Mouse (Mus musculus) thymus, postnatal 0 days (tissue): ENCODE data around the gene Hist1h4d. TPM values are rescaled to one million over a fixed set of nuclear protein-coding genes. Genes with fewer than 3 reads are reported as not detected.
"Not testable (repeated sequence)": the region's sequence is repeated elsewhere in the genome, so short reads cannot be mapped to it uniquely, and the experiment has no call there.

Experiments
- DNase-seq: peaks from one replicate; pipeline ENCODE4 v3.0.0-alpha.2; 2015; ENCODE audit warnings: low spot score
- polyA plus RNA-seq: library from polyadenylated mRNA; unstranded; fragments of >200 nt; fragmentation: Nextera tagmentation; extraction: Ambion mirVana; gene quantifications from 2 replicates; pipeline ENCODE4 v1.2.1, GENCODE M21; 2015

Hist1h4d gene
- 273 and 292 TPM in 2 replicates for polyA plus RNA-seq

DNA sequence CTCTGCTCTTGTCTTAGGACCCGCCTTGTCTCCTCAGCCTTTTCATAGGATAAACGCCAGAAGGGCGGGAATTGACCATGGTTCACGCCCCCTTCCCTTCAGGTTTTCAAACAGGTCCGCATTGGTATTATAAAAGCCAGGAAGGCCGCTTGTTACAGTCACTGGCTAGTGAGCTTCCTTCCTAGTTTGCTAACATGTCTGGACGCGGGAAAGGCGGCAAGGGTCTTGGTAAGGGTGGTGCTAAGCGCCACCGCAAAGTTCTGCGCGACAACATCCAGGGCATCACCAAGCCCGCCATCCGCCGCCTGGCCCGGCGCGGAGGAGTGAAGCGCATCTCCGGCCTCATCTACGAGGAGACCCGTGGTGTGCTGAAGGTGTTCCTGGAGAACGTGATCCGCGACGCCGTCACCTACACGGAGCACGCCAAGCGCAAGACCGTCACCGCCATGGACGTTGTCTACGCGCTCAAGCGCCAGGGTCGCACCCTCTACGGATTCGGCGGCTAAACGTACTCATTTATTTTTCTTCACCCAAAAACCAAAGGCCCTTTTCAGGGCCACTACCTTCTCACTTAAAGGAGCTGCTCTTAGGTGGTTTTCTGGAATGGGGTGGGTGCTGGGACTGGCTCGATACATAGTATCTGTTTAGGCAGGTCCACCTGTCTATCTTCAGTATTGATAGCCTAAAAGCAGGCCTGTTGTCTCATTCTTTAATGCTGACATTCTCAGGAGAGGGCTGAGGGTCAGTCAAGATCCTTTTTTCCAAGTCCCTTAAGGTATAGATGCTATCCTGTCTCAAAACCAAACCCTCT is at the start of gene Hist1h4d:
Hist1h4d (plus strand) TSS at position 191 of the 811 bp plus-strand sequence.
- DNase-seq: peak; percentile 98

DNA sequence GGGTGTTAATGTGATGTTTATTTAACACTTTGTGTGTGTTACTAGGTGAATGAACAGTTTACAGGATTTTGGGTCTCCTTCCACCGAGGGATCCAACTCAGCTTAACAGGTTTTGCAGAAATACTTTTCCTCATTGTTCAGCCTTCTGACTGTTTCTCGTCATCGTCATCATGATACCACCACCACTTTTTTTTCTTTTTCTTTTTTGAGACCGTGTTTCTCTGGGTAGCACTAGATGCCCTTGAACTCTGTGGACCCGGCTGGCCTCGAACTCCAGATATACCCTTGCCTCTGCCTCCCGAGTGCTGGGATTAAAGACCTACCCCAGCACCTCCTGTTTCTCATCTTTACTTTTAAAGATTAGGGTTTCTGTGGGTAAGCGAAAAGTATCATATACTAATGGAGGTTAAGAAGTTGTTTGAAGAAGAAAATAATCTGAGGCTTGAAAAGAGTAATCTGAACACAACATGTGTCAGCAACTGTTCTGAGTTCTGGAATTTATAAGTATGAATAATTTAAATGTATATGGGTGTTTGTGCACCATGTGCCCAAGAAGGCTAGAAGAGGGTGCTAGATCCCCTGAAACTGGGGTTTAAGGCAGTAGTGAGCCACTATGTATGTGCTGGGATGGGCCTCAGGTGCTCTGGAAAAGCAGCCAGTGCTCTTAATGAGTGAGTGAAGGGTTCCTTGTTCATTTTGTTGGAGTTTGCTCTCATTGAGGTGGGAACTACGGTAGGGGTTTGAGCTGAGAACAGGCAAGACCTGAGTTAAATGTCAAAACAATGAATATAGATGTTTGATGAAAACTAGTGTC is 48.9 kb upstream of the Hist1h4d start:
- peak; percentile 39 for DNase-seq

DNA sequence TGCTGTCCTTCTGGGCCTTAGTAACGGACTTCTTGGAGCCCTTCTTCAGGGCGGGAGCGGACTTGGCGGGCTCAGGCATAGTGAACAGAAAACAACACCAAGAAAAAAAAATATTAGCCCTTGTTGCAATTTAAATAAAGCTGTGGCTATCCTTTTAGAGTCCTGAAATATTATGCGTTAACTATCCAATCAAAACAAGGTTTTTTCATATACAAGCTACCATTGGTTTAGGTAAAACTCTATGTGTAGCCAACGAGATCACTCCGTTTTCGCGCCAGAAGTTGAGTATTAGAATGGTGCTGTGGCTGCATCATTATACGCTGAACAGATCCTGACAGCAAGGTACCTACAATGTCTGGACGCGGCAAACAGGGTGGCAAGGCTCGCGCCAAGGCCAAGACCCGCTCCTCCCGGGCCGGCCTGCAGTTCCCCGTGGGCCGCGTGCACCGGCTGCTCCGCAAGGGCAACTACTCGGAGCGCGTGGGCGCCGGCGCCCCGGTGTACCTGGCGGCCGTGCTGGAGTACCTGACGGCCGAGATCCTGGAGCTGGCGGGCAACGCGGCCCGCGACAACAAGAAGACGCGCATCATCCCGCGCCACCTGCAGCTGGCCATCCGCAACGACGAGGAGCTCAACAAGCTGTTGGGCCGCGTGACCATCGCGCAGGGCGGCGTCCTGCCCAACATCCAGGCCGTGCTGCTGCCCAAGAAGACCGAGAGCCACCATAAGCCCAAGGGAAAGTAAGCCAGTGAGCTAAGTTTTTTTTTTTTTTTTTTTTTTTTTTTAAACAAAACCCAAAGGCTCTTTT is 47.6 kb upstream of the Hist1h4d start, which contains the start of gene Hist1h2af:
Hist1h2af (plus strand) TSS at position 347 of the 808 bp plus-strand sequence.
- DNase-seq: peak; percentile 87

DNA sequence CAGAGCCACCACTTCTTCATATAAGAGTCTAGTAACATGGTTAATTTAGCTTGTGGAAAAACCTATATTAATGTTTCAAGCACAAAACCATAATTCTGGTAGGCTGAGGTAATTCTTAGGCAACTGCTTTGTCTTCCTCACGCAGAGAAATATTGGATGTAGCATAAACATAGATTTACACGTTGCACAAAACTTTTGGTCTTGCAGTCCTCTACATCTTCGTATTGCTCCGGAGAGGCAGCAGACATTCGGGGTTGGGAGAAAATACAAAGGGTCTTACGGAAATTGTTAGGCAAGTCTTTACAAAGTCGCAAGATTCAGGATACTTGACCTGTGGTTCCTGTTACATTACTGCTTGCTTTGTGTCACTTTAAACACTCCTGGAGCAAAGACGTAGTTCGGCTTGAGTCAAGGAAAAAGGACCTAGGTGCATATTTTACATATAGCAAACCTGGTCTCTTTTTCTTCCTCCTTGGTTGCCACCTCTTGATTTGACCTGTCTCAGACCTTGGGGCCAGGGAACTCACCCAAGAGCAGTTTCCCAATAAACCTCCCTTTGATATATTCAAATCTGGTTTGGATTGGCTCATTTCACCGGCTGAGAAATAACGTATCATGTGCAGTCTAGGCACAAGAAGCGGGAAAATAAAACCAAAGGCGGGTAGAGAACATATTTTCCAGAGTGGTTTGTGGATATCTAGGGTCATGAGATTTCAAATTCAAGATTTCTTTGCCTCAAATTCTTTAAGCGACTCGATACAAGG is 46.8 kb upstream of the Hist1h4d start:
- DNase-seq: peak; percentile 39

DNA sequence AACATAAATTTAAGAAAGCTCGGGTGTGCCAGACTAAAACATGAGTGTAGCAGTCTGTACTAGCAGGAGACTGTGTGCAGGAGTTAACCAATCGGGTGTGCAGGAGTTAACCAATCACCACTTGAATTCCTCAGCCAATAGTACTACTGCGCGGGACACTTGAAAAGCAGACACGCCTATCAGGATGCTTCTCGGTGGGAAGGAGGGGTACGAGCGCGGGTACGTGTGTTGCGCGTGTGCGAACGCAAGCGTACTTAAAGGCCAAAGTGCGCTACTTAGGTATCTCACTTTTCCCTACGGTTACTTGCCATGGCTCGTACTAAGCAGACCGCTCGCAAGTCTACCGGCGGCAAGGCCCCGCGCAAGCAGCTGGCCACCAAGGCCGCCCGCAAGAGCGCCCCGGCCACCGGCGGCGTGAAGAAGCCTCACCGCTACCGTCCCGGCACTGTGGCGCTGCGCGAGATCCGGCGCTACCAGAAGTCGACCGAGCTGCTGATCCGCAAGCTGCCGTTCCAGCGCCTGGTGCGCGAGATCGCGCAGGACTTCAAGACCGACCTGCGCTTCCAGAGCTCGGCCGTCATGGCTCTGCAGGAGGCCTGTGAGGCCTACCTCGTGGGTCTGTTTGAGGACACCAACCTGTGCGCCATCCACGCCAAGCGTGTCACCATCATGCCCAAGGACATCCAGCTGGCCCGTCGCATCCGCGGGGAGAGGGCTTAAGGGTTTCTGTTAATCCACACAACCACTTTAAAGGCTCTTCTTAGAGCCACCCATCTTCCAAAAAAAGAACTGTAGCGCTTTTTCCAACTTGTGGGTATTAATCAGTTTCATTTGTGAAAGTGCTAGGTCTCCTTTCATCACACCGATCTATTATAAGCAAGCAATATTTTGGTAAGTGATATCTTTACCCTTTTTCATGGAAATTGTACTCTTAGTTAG is 46.0 kb upstream of the Hist1h4d start, which contains the start of gene Hist1h3g:
Hist1h3g (plus strand) TSS at position 286 of the 939 bp plus-strand sequence.
- DNase-seq: peak; percentile 96

DNA sequence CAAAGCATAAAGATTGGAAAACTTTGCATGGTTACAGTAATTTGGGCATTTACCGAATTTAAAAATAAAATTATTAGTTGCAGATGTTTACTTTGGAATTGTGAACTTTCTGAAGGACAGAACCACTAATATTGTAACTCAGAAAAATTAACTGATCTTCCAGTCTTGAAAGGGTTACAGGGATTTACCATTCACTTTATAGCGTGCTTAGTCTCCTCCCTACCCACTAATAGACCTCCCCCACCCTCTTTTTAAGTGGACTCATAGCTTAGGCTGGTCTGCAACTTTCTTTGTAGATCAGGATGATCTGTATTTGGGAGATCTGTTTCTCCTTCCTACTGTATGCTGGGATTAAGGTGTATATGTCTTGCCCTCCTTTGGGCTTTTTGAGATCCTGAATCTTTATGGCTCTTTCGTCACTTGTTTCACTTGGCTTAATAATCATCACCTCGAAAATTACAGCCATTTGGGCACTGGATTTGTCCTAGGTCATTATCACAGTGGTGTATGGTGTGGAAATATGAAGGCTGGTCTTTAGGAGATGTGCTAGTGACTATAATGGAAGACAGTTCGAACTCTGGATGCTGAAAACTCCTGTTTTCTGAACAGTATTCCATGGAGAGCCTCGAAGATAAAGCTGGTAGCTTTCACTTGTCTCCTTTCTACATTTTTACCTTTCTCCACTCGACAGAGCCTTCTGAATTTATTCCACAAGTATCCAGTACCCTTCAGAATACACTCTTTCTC is 45.1 kb upstream of the Hist1h4d start:
- no peak for DNase-seq

DNA sequence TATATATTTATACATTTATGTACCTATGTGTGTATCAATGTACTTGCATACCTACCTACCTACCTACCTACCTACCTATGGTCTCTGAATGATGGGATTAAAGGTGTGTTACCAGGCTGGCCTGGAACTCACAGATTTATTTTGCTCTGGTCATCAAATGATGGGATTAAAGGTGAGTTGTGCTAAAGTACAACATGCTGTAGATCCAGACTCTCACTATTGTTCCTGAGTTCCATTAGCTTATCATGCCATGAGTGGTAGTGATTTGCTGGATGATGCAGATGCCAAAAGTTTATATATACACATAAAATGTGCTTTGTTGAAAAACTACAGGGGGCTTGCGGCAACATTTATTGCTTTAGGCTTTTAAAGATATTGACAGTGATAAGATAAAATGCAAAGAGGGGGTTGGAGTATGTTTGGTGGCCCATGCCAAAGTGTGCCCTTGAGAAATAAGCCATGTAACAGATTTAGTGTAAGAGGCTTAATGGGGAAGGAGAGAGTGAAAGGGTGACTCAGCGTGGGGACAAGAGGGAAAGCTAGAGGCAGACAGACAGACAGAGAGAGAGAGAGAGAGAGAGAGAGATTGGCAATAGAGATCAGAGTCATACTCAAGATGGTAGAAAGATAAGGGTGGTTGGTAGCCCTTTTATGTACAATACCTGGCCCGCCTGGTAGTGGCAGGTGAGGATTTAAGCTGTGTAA is 44.2 kb upstream of the Hist1h4d start:
- no peak for DNase-seq

DNA sequence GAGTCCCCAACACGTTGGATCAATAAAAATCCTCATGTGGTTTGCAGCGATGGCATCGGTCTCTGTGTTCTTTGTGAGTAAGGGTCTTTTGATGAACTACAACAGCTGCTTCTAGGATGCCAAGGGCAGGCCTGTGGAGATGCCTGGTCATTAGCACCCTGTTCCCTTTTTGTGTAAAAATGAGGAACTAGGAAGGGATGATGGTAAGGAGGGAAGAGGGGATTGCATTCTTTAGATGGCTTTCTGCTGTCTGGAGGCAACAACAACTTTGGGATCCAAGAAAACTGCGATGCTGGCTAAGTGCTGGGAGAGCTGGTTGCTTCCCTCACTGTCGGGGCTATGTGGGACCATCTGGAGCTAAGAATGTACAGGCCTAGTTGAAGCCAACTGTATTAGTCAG is 43.1 kb upstream of the Hist1h4d start:
- DNase-seq: no peak

DNA sequence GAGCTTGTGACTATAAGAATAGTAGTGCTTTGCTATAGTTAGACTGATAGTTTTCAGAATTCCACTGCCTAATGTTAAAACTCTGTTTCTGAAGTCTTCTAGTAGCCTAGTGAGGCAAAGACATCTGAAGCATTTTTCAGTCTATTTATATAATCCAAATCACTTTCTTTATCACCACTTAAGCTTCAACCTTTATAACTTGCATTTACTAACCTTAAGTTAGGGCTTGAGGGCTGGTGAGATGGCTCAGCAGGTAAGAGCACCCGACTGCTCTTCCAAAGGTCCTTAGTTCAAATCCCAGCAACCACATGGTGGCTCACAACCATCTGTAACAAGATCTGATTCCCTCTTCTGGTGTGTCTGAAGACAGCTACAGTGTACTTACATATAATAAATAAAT is 41.6 kb upstream of the Hist1h4d start:
- not testable (repeated sequence) for DNase-seq

DNA sequence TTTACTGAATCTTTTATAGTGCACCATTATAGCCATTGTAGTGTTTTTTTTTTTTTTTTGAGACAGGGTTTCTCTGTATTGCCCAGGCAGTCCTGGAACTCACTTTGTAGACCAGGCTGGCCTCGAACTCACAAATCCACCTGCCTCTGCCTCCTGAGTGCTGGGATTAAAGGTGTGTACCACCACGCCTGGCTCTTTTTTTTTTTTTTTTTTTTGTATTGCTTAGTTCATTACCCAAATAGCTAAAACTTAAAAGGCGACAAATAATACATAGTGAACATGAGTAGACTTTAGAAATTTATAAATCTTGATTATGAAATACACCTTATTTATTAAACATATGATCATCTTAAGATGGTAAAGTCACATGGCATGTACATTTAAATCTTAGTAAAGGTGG is 39.9 kb upstream of the Hist1h4d start:
- no peak for DNase-seq

DNA sequence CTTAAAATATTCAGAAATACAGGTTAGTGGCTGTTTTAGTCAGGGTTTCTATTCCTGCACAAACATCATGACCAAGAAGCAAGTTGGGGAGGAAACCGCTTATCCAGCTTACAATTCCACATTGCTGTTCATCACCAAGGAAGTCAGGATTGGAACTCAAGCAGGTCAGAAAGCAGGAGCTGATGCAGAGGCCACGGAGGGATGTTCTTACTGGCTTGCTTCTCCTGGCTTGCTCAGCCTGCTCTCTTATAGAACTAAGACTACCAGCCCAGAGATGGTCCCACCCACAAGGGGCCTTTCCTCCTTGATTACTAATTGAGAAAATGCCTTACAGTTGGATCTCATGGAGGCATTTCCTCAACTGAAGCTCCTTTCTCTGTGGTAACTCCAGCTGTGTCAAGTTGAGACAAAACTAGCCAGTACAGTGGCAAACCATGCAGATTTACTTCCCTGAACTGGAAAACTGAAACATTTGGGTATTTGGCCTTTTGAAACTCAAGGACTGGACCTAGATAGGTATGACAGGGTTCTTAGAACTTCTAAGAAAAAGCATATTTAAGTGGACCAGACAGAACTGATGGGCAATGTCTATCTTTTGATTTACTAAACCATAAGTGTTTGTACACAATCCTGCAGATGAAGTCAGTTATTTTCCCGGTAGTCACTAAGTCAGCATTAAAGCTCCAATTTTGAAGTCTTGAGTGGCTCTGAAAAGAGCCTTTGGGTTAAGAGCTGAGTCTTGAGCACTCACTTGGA is 39.0 kb upstream of the Hist1h4d start:
- DNase-seq: peak; percentile 40

DNA sequence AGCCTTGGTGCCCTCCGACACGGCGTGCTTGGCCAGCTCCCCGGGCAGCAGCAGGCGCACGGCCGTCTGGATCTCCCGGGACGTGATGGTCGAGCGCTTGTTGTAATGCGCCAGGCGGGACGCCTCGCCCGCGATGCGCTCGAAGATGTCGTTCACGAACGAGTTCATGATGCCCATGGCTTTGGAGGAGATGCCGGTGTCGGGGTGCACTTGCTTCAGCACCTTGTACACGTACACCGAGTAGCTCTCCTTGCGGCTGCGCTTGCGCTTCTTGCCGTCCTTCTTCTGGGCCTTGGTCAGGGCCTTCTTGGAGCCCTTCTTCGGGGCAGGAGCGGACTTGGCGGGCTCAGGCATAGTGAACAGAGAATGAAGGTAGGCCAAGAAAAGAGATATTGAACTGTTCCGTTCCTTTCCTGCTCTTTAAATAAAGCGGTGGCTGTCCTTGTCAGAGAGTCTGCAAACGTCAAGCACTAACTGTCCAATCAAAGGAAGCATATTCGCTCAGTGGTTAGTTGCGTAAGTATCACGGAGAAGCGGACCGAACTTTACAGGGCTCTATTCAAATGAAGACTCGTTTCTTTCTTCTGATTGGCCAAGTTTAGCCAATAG is 38.3 kb upstream of the Hist1h4d start, which contains the start of gene Hist1h2bh:
Hist1h2bh (minus strand) TSS at position 394 of the 609 bp plus-strand sequence.
- DNase-seq: peak; percentile 95

DNA sequence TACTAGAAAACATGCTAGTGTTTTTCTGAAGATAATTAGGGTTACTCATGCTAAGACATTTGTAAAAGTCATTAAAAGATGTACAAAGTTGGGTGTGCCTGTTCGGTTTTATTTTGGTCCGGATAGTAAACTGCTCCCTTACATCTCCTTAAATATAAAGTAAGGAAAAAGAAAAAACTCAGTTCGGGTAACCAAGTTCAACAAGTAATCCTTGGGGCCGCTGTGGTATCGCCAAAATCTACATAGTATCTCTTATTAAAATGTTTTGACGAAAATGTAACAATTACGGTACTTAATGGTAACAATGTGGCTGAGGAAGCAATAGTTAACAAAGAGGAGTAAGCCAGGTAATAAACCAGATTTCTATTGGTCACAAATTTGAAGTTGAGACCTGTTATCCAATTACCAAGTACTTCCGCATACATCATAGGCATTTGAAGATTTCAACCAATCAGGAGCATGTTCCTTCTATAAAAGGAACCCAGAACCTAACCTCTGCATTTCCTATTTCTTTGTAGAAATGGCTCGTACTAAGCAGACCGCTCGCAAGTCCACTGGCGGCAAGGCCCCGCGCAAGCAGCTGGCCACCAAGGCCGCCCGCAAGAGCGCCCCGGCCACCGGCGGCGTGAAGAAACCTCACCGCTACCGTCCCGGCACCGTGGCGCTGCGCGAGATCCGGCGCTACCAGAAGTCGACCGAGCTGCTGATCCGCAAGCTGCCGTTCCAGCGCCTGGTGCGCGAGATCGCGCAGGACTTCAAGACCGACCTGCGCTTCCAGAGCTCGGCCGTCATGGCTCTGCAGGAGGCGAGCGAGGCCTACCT is 37.2 kb upstream of the Hist1h4d start, which contains the start of gene Hist1h3f:
Hist1h3f (plus strand) TSS at position 88 of the 822 bp plus-strand sequence.
- peak; percentile 95 for DNase-seq

DNA sequence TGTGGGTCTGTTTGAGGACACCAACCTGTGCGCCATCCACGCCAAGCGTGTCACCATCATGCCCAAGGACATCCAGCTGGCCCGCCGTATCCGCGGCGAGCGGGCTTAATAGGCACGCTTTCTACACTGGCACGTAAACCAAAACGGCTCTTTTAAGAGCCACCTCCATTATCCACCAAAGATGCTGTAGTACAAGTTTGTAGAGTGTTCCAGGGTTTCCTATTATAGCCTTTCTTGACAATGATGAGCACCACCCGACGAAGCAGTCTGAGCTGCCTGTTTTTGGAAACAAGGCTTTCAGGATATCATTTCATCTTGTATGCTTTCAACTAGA is 36.6 kb upstream of the Hist1h4d start:
- DNase-seq: not testable (repeated sequence)

DNA sequence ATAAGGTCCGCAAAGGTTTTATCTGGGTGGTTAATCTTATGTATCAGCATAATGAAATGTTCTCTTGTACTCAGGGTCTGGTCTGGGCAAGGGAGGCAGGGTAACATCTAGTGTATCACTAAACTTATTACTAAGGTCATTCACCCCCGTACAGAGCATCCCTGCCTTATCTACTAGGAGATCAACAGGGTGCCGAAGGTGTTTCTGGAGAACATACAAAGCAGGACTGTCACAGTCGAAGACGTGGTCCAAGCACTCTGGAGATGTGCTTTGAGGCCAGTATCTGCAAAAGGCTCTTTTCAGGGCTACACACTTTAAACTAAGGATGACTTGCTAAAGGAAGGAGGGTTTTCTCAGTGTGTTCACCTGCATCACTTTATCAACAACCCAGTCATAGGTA is 34.7 kb upstream of the Hist1h4d start:
- DNase-seq: no peak

DNA sequence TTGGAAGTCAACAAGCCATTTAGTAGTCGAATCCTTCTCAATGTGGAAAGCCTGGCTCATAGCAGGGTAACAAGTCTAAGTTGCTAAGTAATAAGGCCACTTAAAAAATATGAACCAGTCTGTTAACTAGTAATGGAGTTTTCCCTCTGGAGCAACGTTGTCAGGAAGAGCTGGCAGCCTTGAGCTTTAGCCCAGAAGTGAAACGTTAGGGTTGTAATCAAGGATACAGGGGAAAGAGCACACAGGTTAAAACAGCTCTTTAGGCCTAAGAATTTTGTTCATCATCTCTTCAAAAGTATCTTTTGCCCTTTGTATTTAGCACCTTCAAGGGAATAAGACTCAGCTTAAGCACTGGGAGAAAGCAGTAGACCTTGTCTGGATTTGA is 30.6 kb upstream of the Hist1h4d start:
- peak; percentile 33 for DNase-seq
